Mouse (Mus musculus) midbrain, postnatal 0 days (tissue): ENCODE results near the gene Pdzd2. TPM values are rescaled to one million over a fixed set of nuclear protein-coding genes. Genes with fewer than 3 reads are reported as not detected.

ENCODE experiments used
- ATAC-seq: fragments of 200-750 bp; cut with Nextera tagmentation; 2 replicates; pipeline ENCODE4 v1.8.0; 2017; ENCODE audit warnings: moderate number of reproducible peaks, mild to moderate bottlenecking, moderate TSS enrichment, moderate library complexity; ENCODE audit not compliant: low FRiP score
- DNase-seq: peaks from one replicate; pipeline ENCODE4 v3.0.0-alpha.2; 2015; ENCODE audit warnings: low spot score
- H3K27ac ChIP-seq: fragments of 300-500 bp; sonication (generic); 2 replicates; pipeline ENCODE4 v1.5.1; 2014; ENCODE audit warnings: low read depth, mild to moderate bottlenecking, low read length, mixed read lengths
- H3K27me3 ChIP-seq: fragments of 300-500 bp; sonication (generic); 2 replicates; pipeline ENCODE4 v1.6.1; 2014; ENCODE audit warnings: low read length, control low read depth, mixed read lengths; ENCODE audit not compliant: insufficient read depth
- H3K36me3 ChIP-seq: fragments of 300-500 bp; sonication (generic); 2 replicates; pipeline ENCODE4 v1.6.1; 2014; ENCODE audit warnings: low read length, control low read depth, mixed read lengths; ENCODE audit not compliant: insufficient read depth
- H3K4me1 ChIP-seq: fragments of 300-500 bp; sonication (generic); 2 replicates; pipeline ENCODE4 v1.6.1; 2014; ENCODE audit warnings: mild to moderate bottlenecking, control low read depth, antibody characterized with exemption, low read length, mixed read lengths; ENCODE audit not compliant: insufficient read depth
- H3K4me2 ChIP-seq: fragments of 300-500 bp; sonication (generic); 2 replicates; pipeline ENCODE4 v1.6.1; 2014; ENCODE audit warnings: low read depth, mild to moderate bottlenecking, low read length, mixed read lengths; ENCODE audit not compliant: poor library complexity, severe bottlenecking
- H3K4me3 ChIP-seq: fragments of 300-500 bp; sonication (generic); 2 replicates; pipeline ENCODE4 v1.5.1; 2014; ENCODE audit warnings: low read depth, mild to moderate bottlenecking, low read length, moderate library complexity
- H3K9ac ChIP-seq: fragments of 300-500 bp; sonication (generic); replicated peaks from 2 replicates; pipeline ENCODE4 v1.6.1; 2014; ENCODE audit warnings: mild to moderate bottlenecking, low read length, moderate library complexity, mixed read lengths; ENCODE audit not compliant: poor library complexity, severe bottlenecking
- H3K9me3 ChIP-seq: fragments of 300-500 bp; sonication (generic); 2 replicates; pipeline ENCODE4 v1.6.1; 2016; ENCODE audit warnings: low read length, control low read depth
- CTCF ChIP-seq: IDR thresholded peaks from 2 replicates; pipeline ENCODE4 v1.5.1; 2016; ENCODE audit warnings: antibody characterized with exemption, mild to moderate bottlenecking
- WGBS: fragments of 180-500 bp; shearing (Covaris S2); extraction: QIAGEN DNeasy Blood & Tissue Kit; methylation state at CpG from one replicate; pipeline ENCODE4 v1.1.7; 2014; 5-methylcytosine and 5-hydroxymethylcytosine counted together
- polyA plus RNA-seq: library from polyadenylated mRNA; unstranded; fragments of >200 nt; fragmentation: Nextera tagmentation; extraction: Ambion mirVana; gene quantifications from 2 replicates; pipeline ENCODE4 v1.2.1, GENCODE M21; 2015
- total RNA-seq: library from RNA; depleted of rRNA; stranded (reverse); fragments of >200 nt; gene quantifications from 2 replicates; pipeline ENCODE4 v1.2.3, GENCODE M21; 2014

Gene Pdzd2
- total and polyA plus RNA-seq, 2 experiments from 2014 or later, result 15.8 to 29.8 TPM

GRCm38 (mm10) chr15:12634921-12635320 is 104.8 kb downstream of the Pdzd2 start:
- no peaks in the 10 kb centered on the region for H3K9me3 ChIP-seq
- 80% methylated on average over 8 of the region's 8 CpGs for WGBS
- ATAC-seq (no peak), DNase-seq (peak; percentile 20)
- no peak overlapping the region for H3K4me3 ChIP-seq
- H3K9ac ChIP-seq, result no peak overlapping the region
- no peaks in the 10 kb centered on the region for H3K27me3 ChIP-seq
- no peak overlapping the region for H3K27ac ChIP-seq
- H3K4me1 ChIP-seq, result no peaks in the 10 kb centered on the region
- H3K4me2 ChIP-seq, result no peak overlapping the region
- TF ChIP-seq CTCF, result no peak
- no peaks in the 10 kb centered on the region for H3K36me3 ChIP-seq

GRCm38 (mm10) chr15:12629164-12629563 is 110.6 kb downstream of the Pdzd2 start:
- Histone ChIP-seq H3K4me1 (no peaks in the 10 kb centered on the region), H3K27ac (no peak overlapping the region), H3K4me3 (no peak overlapping the region), H3K4me2 (no peak overlapping the region), H3K36me3 (no peaks in the 10 kb centered on the region), H3K9ac (no peak overlapping the region), H3K9me3 (no peaks in the 10 kb centered on the region), H3K27me3 (no peaks in the 10 kb centered on the region)
- TF ChIP-seq CTCF, result no peak
- no peak for DNase-seq
- 88% methylated on average over 7 of the region's 7 CpGs for WGBS
- no peak for ATAC-seq

- H3K27ac ChIP-seq, result no peak overlapping the region
- DNase-seq, result no peak
- 96% methylated on average over 7 of the region's 7 CpGs for WGBS
Observed at GRCm38 (mm10) chr15:12628451-12628850, 111.3 kb downstream of the Pdzd2 start.

GRCm38 (mm10) chr15:12626930-12627329 is 112.8 kb downstream of the Pdzd2 start:
- ATAC-seq, result no peak

More at GRCm38 (mm10) chr15:12628451-12628850, 111.3 kb downstream of the Pdzd2 start:
- H3K27me3 ChIP-seq, result no peaks in the 10 kb centered on the region
- no peaks in the 10 kb centered on the region for H3K36me3 ChIP-seq
- H3K4me2 ChIP-seq, result no peak overlapping the region
- no peak for ATAC-seq
- H3K9me3 ChIP-seq, result no peaks in the 10 kb centered on the region
- H3K4me1 ChIP-seq, result no peaks in the 10 kb centered on the region
- no peak for TF ChIP-seq CTCF
- no peak overlapping the region for H3K4me3 ChIP-seq
- H3K9ac ChIP-seq, result no peak overlapping the region

GRCm38 (mm10) chr15:12626166-12626565 is 113.6 kb downstream of the Pdzd2 start:
- ATAC-seq (no peak), DNase-seq (no peak)
- Histone ChIP-seq H3K36me3 (no peaks in the 10 kb centered on the region), H3K4me3 (no peak overlapping the region), H3K9ac (no peak overlapping the region), H3K4me2 (no peak overlapping the region), H3K27me3 (no peaks in the 10 kb centered on the region), H3K9me3 (no peaks in the 10 kb centered on the region), H3K4me1 (no peaks in the 10 kb centered on the region), H3K27ac (no peak overlapping the region)
- WGBS, result 83% methylated on average over 8 of the region's 8 CpGs
- no peak for TF ChIP-seq CTCF

More at GRCm38 (mm10) chr15:12626930-12627329, 112.8 kb downstream of the Pdzd2 start:
- Histone ChIP-seq H3K4me3 (no peak overlapping the region), H3K4me2 (no peak overlapping the region), H3K36me3 (no peaks in the 10 kb centered on the region), H3K4me1 (no peaks in the 10 kb centered on the region), H3K27ac (no peak overlapping the region), H3K27me3 (no peaks in the 10 kb centered on the region), H3K9ac (no peak overlapping the region), H3K9me3 (no peaks in the 10 kb centered on the region)
- DNase-seq, result no peak
- TF ChIP-seq CTCF, result no peak
- 88% methylated on average over 9 of the region's 9 CpGs for WGBS

GRCm38 (mm10) chr15:12625524-12625923 is 114.2 kb downstream of the Pdzd2 start:
- Histone ChIP-seq H3K4me3 (no peak overlapping the region), H3K9ac (no peak overlapping the region), H3K9me3 (no peaks in the 10 kb centered on the region), H3K27me3 (no peaks in the 10 kb centered on the region), H3K27ac (no peak overlapping the region), H3K36me3 (no peaks in the 10 kb centered on the region), H3K4me2 (no peak overlapping the region), H3K4me1 (no peaks in the 10 kb centered on the region)
- TF ChIP-seq CTCF, result no peak
- no peak for DNase-seq
- no peak for ATAC-seq
- 57% methylated on average over 6 of the region's 6 CpGs for WGBS
